Mouse (Mus musculus) neural tube, embryonic 15.5 days (tissue): Measurements from ENCODE around the gene Asxl1. TPM values are rescaled to one million over a fixed set of nuclear protein-coding genes. Genes with fewer than 3 reads are reported as not detected.

Experiments used
- ATAC-seq: fragments of 200-750 bp; cut with Nextera tagmentation; 2 replicates; pipeline ENCODE4 v1.8.0; 2017; ENCODE audit warnings: mild to moderate bottlenecking, moderate TSS enrichment, moderate library complexity; ENCODE audit not compliant: low FRiP score
- H3K27ac ChIP-seq: fragments of 300-500 bp; sonication (generic); replicated peaks from 2 replicates; pipeline ENCODE4 v1.5.1; 2015; ENCODE audit warnings: mild to moderate bottlenecking, inconsistent platforms
- H3K27me3 ChIP-seq: fragments of 300-500 bp; sonication (generic); replicated peaks from 2 replicates; pipeline ENCODE4 v1.6.1; 2015; ENCODE audit warnings: inconsistent platforms
- H3K36me3 ChIP-seq: fragments of 300-500 bp; sonication (generic); 2 replicates; pipeline ENCODE4 v1.6.1; 2015; ENCODE audit warnings: inconsistent platforms
- H3K4me1 ChIP-seq: fragments of 300-500 bp; sonication (generic); 2 replicates; pipeline ENCODE4 v1.6.1; 2015; ENCODE audit warnings: inconsistent platforms
- H3K4me2 ChIP-seq: fragments of 300-500 bp; sonication (generic); 2 replicates; pipeline ENCODE4 v1.6.1; 2015; ENCODE audit warnings: inconsistent platforms, mild to moderate bottlenecking, moderate library complexity
- H3K4me3 ChIP-seq: fragments of 300-500 bp; sonication (generic); replicated peaks from 2 replicates; pipeline ENCODE4 v1.5.1; 2015; ENCODE audit warnings: mild to moderate bottlenecking, inconsistent platforms
- H3K9ac ChIP-seq: fragments of 300-500 bp; sonication (generic); replicated peaks from 2 replicates; pipeline ENCODE4 v1.6.1; 2015; ENCODE audit warnings: mild to moderate bottlenecking, inconsistent platforms
- H3K9me3 ChIP-seq: fragments of 300-500 bp; sonication (generic); replicated peaks from 2 replicates; pipeline ENCODE4 v1.6.1; 2016; ENCODE audit warnings: inconsistent platforms
- WGBS: fragments of 180-500 bp; shearing (Covaris S2); methylation state at CpG from one replicate; pipeline ENCODE4 v1.1.7; 2015; ENCODE audit warnings: mixed read lengths; 5-methylcytosine and 5-hydroxymethylcytosine counted together
- polyA plus RNA-seq: library from polyadenylated mRNA; unstranded; fragments of >200 nt; fragmentation: Nextera tagmentation; extraction: Ambion mirVana; gene quantifications from 2 replicates; pipeline ENCODE4 v1.2.1, GENCODE M21; 2015

Asxl1 gene
- 10.2 and 10.6 TPM in 2 replicates for polyA plus RNA-seq

DNA sequence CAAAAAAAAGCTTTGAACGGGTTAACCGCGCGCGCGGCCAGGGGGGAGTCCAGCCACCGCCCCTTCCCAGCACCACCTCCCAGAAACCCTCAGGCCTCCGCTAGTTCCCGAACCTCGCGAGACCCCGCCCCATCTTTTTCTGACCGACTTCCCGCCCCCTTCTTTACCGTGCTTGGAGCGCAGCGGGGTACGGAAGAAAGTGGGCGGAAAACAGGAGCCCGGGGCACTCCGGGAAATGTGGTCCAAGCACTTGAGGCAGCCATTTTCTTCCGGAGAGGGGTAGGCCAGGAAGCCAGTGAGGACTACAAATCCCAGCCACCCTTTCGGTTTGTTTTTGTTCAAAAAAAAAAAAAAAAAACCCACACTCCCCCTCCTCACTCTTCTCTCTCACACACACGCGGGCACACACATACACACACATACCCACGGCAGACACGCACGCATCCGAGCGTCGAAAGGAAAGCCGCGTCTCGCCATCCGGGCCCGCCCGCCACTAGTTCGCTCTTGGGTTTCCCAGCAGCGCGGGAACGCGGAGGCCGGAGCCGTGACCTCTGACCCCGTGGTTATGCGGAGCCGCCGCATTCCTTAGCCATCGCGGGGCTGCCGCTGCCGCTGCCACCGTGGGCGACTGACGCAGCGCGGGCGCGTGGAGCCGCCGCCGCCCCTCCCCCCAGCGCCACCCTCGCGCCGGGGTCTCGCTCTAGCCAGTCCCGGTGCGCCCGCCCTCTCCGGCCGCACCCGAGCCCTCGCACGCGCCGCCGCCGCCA is at the start of gene Asxl1:
Gene Asxl1, plus strand, starts transcription at position 376 of the 767 bp plus-strand sequence.
- no peaks in the 10 kb centered on the region for H3K27me3 ChIP-seq
- peaks cover 37% of the 10 kb centered on the region for H3K4me1 ChIP-seq
- H3K4me3 ChIP-seq: peak within 1 kb of the TSS; percentile 86
- peak within 1 kb of the TSS; percentile 98 for H3K27ac ChIP-seq
- WGBS: under 1% methylated on average over 68 of the region's 79 CpGs
- ATAC-seq: peak; percentile 97
- peak within 1 kb of the TSS; percentile 93 for H3K9ac ChIP-seq
- no peaks in the 10 kb centered on the region for H3K9me3 ChIP-seq
- H3K4me2 ChIP-seq: peak within 1 kb of the TSS; percentile 68
- H3K36me3 ChIP-seq: no peaks in the 10 kb centered on the region

DNA sequence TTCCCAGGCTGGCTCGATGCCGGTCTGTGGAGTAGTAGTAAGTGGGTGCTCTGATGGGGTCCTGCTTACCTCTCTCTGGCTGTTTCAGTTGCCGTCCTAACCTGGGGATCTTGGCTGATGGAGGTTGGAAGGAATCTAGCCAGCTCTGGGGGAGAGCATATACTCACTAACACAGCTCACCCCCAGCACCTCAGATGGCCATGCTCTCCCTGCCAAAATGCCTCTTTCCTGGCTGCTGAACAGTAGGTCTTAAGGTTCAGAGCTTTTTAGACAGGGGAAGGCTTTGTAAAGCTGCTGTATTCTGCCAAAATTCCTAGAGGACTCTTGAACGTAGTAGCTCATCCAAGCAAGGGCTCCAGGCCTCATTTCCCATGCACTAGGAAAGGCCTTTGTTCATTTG is 47.9 kb upstream of the Asxl1 start:
- 90% methylated on average over 4 of the region's 4 CpGs for WGBS
- no peaks in the 10 kb centered on the region for H3K9me3 ChIP-seq
- no peak for ATAC-seq

DNA sequence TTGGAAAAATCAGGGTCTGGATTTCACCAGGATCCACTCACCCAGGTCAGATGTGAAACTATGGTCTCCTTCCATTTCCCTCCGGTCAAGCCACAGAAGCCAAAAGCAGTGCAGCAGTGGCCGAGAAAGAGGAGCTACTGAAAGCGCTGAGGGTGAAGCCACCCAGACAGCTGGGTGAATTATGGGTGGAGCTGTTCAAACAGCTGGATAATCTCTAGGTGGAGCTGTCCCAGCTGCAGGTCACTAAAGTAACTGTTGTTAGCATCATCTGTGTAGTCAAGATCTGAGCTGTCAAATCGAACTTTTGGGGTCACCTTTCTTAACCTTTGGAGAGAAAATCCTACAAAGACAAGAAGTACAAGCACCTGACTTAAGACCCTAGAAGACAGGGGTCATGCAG is 47.2 kb upstream of the Asxl1 start:
- Histone ChIP-seq H3K27me3 (no peaks in the 10 kb centered on the region), H3K9ac (no peak overlapping the region), H3K27ac (no peak overlapping the region), H3K9me3 (no peaks in the 10 kb centered on the region), H3K36me3 (no peaks in the 10 kb centered on the region), H3K4me3 (no peak overlapping the region), H3K4me2 (no peak overlapping the region), H3K4me1 (peaks cover 13% of the 10 kb centered on the region)
- no peak for ATAC-seq
- WGBS: 63% methylated on average over 4 of the region's 4 CpGs

More for the DNA sequence above, 47.9 kb upstream of the Asxl1 start:
- Histone ChIP-seq H3K4me2 (no peak overlapping the region), H3K27ac (0 out of 2 replicates have a peak overlapping the region, but pooled peaks have one; percentile 45), H3K27me3 (no peaks in the 10 kb centered on the region), H3K4me3 (no peak overlapping the region), H3K9ac (no peak overlapping the region), H3K36me3 (no peaks in the 10 kb centered on the region), H3K4me1 (peaks cover 20% of the 10 kb centered on the region)

DNA sequence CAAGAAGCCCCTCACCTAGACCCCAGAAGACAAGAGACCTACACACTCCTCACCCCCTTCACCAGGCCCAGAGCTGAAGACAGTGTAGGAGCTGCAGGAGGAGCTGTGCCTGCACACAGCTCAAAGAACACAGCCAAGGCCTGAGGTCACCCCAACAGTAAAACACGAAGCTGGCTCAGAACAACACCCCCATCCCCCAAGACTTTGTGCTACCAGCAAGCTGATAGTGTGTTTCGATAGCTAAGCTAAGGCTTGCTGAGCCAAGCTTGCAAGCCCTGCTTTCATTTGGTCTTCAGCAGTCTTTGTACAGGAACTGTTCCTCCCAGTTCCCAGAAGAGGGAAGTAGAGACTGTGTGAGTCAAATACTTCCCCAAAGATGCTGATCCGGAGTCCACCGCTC is 46.8 kb upstream of the Asxl1 start:
- WGBS: 75% methylated on average over 4 of the region's 4 CpGs

DNA sequence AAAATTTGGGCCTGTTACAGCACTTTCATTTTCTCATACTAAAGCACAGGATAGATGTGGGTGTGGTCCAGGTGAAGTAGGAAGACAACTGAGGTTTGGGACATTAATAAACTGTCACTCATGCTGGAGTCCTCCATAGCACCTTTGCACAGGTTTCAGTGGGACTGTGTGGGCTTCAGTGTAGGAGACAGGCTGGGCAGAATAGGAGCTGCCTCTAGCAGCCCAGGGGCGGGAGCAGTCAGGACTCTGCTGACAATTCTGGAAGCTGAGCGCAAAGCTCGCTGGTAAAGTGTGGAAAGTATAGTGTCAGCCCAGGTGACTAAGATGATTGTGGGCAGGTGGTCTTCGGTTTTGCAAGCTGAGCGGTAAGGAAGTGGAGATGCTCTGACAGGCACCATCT is 44.5 kb upstream of the Asxl1 start:
- H3K4me3 ChIP-seq: no peak overlapping the region
- H3K27me3 ChIP-seq: no peaks in the 10 kb centered on the region
- 97% methylated on average over 5 of the region's 5 CpGs for WGBS
- ATAC-seq: no peak
- no peak overlapping the region for H3K9ac ChIP-seq
- no peak overlapping the region for H3K27ac ChIP-seq
- H3K4me2 ChIP-seq: no peak overlapping the region
- no peaks in the 10 kb centered on the region for H3K9me3 ChIP-seq
- H3K36me3 ChIP-seq: no peaks in the 10 kb centered on the region
- peaks cover 15% of the 10 kb centered on the region for H3K4me1 ChIP-seq

More for the DNA sequence above, 46.8 kb upstream of the Asxl1 start:
- no peak overlapping the region for H3K27ac ChIP-seq
- ATAC-seq: no peak
- no peak overlapping the region for H3K4me3 ChIP-seq
- peaks cover 9% of the 10 kb centered on the region for H3K4me1 ChIP-seq
- H3K4me2 ChIP-seq: no peak overlapping the region
- no peaks in the 10 kb centered on the region for H3K9me3 ChIP-seq
- H3K27me3 ChIP-seq: no peaks in the 10 kb centered on the region
- H3K36me3 ChIP-seq: no peaks in the 10 kb centered on the region
- H3K9ac ChIP-seq: no peak overlapping the region

DNA sequence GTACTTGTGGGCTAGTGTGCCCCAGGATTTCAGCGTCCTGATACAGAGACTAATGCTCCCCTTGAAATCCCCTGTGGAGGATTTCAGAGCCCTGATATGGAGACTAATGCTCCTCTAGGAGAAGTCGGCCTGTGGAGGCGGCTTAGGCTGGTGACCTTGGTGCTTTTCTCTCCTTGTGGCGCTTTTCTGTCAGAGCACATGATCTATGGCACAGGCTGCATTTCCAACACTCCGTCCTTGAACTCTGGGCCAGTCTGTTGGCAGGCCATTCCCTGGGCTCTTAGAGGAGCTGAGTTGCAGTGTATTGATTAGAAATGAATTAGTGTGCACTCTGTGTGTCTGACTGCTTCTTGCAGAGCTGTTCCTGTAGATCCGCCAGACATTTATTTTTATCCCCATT is 40.4 kb upstream of the Asxl1 start:
- Histone ChIP-seq H3K9me3 (no peaks in the 10 kb centered on the region), H3K27ac (peak overlapping the region; percentile 39; the same call in 1 of the 2 replicates), H3K4me2 (no peak overlapping the region), H3K27me3 (no peaks in the 10 kb centered on the region), H3K4me1 (peaks cover 16% of the 10 kb centered on the region), H3K9ac (no peak overlapping the region), H3K4me3 (no peak overlapping the region), H3K36me3 (no peaks in the 10 kb centered on the region)
- WGBS: 61% methylated on average over 6 of the region's 6 CpGs
- no peak for ATAC-seq

DNA sequence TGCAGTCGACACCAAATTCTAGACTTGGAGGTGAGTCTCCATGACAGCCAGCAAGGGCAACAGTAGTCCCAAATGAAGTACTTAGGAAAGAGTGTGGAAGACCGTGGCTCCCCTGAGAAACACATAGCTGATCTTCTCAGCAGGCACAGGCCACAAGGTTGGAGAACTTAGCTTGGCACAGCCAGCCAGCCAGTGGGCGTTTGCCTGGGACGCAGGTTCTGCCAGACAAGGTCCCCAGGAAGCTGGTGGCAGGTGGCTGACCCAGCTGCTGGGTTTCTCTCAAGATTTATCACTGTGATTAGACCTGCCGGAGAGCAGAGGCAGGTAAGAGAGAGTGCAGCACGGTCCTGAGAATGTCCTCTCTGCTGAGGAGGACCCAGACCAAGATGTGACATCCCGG is 37.0 kb upstream of the Asxl1 start:
- Histone ChIP-seq H3K27me3 (no peaks in the 10 kb centered on the region), H3K4me3 (no peak overlapping the region), H3K4me1 (peaks cover 16% of the 10 kb centered on the region), H3K9me3 (no peaks in the 10 kb centered on the region), H3K9ac (no peak overlapping the region), H3K4me2 (no peak overlapping the region), H3K27ac (no peak overlapping the region), H3K36me3 (0 out of 2 replicates have a peak, but pooled peaks cover 7% of the 10 kb centered on the region)
- no peak for ATAC-seq
- 71% methylated on average over 7 of the region's 7 CpGs for WGBS

DNA sequence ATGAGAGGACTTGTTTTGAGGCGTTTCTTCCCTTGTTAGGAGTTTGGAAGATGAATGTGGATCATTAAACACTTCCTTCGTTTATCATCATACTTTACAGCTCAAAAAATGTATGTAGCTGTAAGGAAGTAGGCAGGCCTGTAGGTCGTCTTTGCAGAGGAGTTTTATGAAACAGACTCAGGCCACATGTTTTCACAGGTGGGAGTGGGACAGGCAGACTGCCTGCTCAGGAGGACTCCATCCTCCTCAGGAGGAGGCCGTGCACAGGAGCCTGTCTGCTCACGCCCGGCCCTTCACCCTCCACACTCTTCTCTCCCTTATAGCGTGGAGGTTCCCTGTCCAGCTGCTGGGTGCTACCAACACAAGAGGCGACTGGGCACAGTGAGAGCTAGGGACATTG is 36.5 kb upstream of the Asxl1 start:
- Histone ChIP-seq H3K27me3 (no peaks in the 10 kb centered on the region), H3K4me3 (no peak overlapping the region), H3K9me3 (no peaks in the 10 kb centered on the region), H3K36me3 (0 out of 2 replicates have a peak, but pooled peaks cover 7% of the 10 kb centered on the region), H3K9ac (no peak overlapping the region), H3K27ac (no peak overlapping the region), H3K4me1 (peaks cover 16% of the 10 kb centered on the region), H3K4me2 (no peak overlapping the region)
- no peak for ATAC-seq
- WGBS: 81% methylated on average over 8 of the region's 8 CpGs

DNA sequence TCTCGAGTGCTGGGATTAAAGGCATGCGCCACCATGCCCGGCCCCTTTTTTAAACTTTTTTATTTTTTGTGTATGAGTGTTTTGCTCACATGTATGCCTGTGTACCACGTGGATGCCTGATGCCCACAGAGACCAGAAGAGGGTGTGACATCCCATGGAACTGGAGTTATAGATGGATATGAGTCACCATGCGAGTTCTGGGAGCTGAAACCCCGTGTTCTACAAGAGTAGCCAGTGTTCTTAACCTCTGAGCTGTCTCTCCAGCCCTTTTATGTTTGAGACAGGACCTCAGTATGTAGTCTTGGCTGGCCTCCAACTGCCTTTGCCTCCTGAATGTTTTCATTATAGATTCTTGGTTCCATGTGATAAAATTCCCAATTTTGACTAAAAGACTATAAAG is 35.4 kb upstream of the Asxl1 start:
- Histone ChIP-seq H3K9ac (no peak overlapping the region), H3K4me1 (peaks cover 10% of the 10 kb centered on the region), H3K9me3 (no peaks in the 10 kb centered on the region), H3K4me3 (no peak overlapping the region), H3K4me2 (no peak overlapping the region), H3K27ac (no peak overlapping the region), H3K27me3 (no peaks in the 10 kb centered on the region), H3K36me3 (0 out of 2 replicates have a peak, but pooled peaks cover 7% of the 10 kb centered on the region)
- WGBS: 76% methylated on average over 6 of the region's 6 CpGs
- no peak for ATAC-seq

DNA sequence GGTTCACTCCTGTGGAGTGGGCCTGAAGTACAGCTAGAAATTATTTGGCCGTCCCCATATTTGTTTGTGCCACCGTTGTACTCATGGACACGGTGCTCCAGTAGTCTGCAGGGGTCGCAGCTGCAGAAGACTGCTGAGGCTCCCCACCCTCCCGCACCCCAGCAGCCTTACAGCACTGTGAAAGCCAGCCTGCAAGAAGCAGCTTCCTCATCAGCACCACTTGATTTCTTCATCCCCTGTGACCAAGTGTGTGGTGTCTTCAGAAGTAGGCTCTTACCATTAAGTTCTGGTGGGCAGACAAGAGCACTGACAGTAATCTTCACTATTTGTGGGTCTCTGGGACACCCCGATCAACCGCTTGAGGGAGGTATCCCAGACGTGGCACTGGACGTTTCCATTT is 32.7 kb upstream of the Asxl1 start:
- no peak overlapping the region for H3K4me3 ChIP-seq
- H3K4me2 ChIP-seq: no peak overlapping the region
- H3K4me1 ChIP-seq: peaks cover 8% of the 10 kb centered on the region
- no peaks in the 10 kb centered on the region for H3K9me3 ChIP-seq
- no peaks in the 10 kb centered on the region for H3K27me3 ChIP-seq
- no peak for ATAC-seq
- H3K9ac ChIP-seq: no peak overlapping the region
- H3K27ac ChIP-seq: no peak overlapping the region
- H3K36me3 ChIP-seq: peaks cover 25% of the 10 kb centered on the region
- WGBS: 93% methylated on average over 9 of the region's 9 CpGs

DNA sequence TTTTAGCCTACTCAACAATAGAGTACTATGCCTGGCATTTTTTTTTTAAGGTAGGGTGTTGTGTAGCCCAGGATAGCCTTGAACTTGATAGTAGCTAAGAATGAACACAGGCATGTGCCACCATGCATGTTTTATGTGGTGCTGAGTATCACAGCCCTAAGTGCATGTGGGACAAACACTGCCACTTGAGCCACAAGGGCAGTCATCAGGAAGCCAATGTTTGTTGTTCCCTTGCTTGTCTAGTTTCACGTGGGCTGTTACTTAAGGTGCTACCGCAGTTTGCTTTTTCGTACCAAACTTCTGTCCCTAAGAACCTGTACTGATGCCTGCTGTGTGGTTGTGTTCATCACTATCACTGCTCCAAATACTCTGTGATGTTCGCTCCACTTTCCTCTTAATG is 27.2 kb upstream of the Asxl1 start:
- ATAC-seq: no peak
- H3K9ac ChIP-seq: no peak overlapping the region
- H3K36me3 ChIP-seq: peaks cover 58% of the 10 kb centered on the region
- no peak overlapping the region for H3K4me3 ChIP-seq
- no peak overlapping the region for H3K4me2 ChIP-seq
- H3K4me1 ChIP-seq: no peaks in the 10 kb centered on the region
- no peaks in the 10 kb centered on the region for H3K9me3 ChIP-seq
- no peak overlapping the region for H3K27ac ChIP-seq
- no peaks in the 10 kb centered on the region for H3K27me3 ChIP-seq
- 98% methylated on average over 4 of the region's 4 CpGs for WGBS

DNA sequence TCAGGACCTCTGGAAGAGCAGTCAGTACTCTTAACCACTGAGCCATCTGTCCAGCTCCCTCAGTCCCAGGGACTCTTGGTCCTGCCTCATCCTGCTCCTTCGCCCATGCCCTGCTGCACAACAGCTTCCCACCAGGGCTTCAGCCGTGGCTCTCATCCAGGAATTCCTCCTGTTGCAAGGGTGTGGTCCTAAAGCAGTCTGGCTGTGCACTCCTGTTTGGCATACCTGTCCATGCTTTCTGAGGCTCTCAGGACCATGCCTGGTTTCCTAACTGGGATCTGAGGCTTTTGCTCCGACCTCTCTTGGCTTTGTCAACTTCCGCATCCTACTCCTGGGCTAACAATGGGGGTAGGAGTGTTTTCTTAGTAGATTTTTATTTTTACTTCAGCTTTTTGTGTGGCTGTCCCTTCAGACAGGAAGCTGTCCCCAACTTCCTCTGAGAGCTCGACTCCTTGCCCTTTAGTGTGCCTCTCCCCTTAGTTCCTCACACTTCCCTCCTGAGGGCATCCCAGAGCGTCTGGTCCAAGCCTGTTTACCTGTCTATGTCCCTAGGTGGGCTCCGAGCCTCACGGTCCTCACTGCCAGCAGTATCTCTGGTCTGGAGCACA is 26.5 kb upstream of the Asxl1 start:
- H3K4me2 ChIP-seq: no peak overlapping the region
- H3K27ac ChIP-seq: 0 out of 2 replicates have a peak overlapping the region, but pooled peaks have one; percentile 42
- 83% methylated on average over 8 of the region's 8 CpGs for WGBS
- H3K36me3 ChIP-seq: peaks cover 65% of the 10 kb centered on the region
- H3K27me3 ChIP-seq: no peaks in the 10 kb centered on the region
- H3K9ac ChIP-seq: no peak overlapping the region
- H3K4me1 ChIP-seq: no peaks in the 10 kb centered on the region
- no peak overlapping the region for H3K4me3 ChIP-seq
- no peak for ATAC-seq
- H3K9me3 ChIP-seq: no peaks in the 10 kb centered on the region
